14 mouse cellular contexts compared by ENCODE assay signal in the genomic region with DNA sequence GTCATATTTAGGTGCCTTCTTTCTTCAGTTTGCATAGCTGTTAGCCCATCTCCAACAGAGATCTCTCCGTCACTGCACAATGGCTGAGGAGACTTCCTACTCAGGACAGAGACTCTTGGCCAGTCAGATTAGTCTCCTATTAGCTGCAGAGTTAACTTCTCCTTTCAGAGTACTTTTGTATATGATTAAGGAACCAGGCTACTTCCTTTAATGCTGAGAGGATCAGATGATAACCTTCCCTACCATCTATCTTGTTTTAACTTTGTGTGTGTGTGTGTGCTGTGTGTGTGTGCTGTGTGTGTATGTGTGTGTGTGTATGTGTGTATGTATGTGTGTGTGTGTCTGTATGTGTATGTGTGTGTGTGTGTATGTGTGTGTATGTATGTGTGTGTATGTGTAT. TPM values are rescaled to one million over a fixed set of nuclear protein-coding genes. Genes with fewer than 3 reads are reported as not detected.
"Had no signal": no experiment of that assay in that cellular context is flagged by ENCODE, and none has a peak within 500 bp of the region (broad histone marks: within the 10 kb centered on the region; RNA-seq: fewer than 3 reads in every experiment).

No protein-coding gene starts in this region.

- H3K36me3 ChIP-seq: intestine, embryonic 15.5 days; liver, embryonic 13.5 days; lung, embryonic 15.5 days; midbrain, embryonic 15.5 days; neural tube, embryonic 13.5 days had no signal

- DNase-seq: kidney, adult 2 months; kidney, postnatal 14 days; layer of hippocampus, postnatal 36 days; liver; liver, embryonic 13.5 days; liver, postnatal 0 days; right cerebral cortex, adult 18-20 months; thymus, adult 18-20 months; thymus, postnatal 14 days had no signal

- ATAC-seq: intestine, embryonic 15.5 days; liver, postnatal 0 days; midbrain, embryonic 15.5 days had no signal

- H3K27me3 ChIP-seq: intestine, embryonic 15.5 days had no signal

RNA-seq across cellular contexts. Expression of a gene that starts 40.3 kb away (rescaled TPM):
- total RNA-seq: layer of hippocampus, postnatal 36 days; left cerebral cortex, postnatal 36 days had no signal
